ENCODE assay signal across 20 mouse cellular contexts in the genomic region with DNA sequence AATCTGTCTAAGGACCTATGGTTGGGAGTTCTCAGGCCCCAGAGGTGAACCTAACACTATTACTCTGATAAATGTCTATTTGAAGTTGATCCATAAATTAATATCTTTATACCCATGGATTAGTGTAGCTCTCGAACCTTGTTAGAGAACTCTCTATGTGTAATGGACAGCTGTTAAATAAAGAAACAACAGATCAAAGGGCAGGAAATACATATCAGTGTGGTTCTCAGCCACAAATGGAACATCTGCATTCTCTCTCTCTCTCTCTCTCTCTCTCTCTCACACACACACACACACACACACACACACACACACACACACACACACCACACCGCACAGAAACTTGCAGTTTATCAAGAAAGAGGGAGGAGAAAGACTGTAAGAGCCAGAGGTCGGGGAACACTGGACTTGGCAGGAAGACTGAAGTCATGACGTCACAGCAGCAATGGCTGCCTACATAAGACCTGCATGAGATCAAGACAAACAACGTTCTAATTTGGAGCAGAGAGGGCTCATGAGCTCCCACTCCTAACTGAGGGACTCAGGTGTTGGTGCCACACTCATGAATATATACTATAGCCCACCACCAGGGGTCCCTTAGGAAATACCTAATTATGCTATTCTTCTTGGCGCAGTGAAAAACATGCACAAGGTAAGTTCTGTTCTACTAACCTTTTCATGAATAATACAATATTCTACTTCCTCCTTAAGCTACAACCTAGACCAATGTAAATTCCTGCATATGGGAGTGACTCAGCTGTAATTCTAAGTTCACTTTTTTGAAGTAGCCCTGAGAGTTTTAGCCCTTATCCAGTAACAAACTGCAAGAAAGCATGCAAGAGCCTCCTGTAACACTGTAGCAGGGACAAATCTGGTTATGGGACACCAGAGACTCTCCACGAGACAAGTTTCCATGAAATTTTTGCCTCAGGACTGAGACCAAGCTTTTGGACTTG. TPM values are rescaled to one million over a fixed set of nuclear protein-coding genes. Genes with fewer than 3 reads are reported as not detected.
DNase-seq lines count a peak whose midpoint lies in the region; ATAC-seq and TF ChIP-seq lines count a peak whose summit lies in the region.
"Had no signal": no experiment of that assay in that cellular context is flagged by ENCODE, and none has a peak within 500 bp of the region (broad histone marks: within the 10 kb centered on the region; RNA-seq: fewer than 3 reads in every experiment).

No protein-coding gene starts in this region.

- no peak overlapping the region for H3K27ac ChIP-seq in intestine, postnatal 0 days (ENCODE audit: low read depth, low read length)
- no peak overlapping the region for H3K27ac ChIP-seq in intestine, embryonic 16.5 days (ENCODE audit: low read length)
- no peak overlapping the region for H3K27ac ChIP-seq in heart, adult 2 months
- H3K27ac ChIP-seq: hindbrain, embryonic 12.5 days; limb, embryonic 15.5 days; lung, embryonic 15.5 days; midbrain, embryonic 12.5 days; stomach, embryonic 15.5 days had no signal

- H3K4me1 ChIP-seq in intestine, postnatal 0 days (replicated peaks; ENCODE audit: control insufficient read depth, insufficient read depth, low read length): no peaks in the 10 kb centered on the region
- no peaks in the 10 kb centered on the region for H3K4me1 ChIP-seq in intestine, embryonic 16.5 days (ENCODE audit: control insufficient read depth, insufficient read depth, low read length)
- peaks cover 16% of the 10 kb centered on the region for H3K4me1 ChIP-seq in G1E (ENCODE audit: insufficient read depth, low read depth, low read length)
- no peaks in the 10 kb centered on the region for H3K4me1 ChIP-seq in heart, adult 2 months (ENCODE audit: control insufficient read depth, insufficient read depth, low read length)
- H3K4me1 ChIP-seq: heart, embryonic 12.5 days; hindbrain, embryonic 12.5 days; limb, embryonic 15.5 days; lung, embryonic 15.5 days; midbrain, embryonic 12.5 days; stomach, embryonic 15.5 days had no signal

- H3K36me3 ChIP-seq in intestine, postnatal 0 days (ENCODE audit: control insufficient read depth, insufficient read depth): no peaks in the 10 kb centered on the region
- H3K36me3 ChIP-seq in intestine, embryonic 16.5 days (ENCODE audit: control insufficient read depth, insufficient read depth, low read length): no peaks in the 10 kb centered on the region
- no peaks in the 10 kb centered on the region for H3K36me3 ChIP-seq in G1E (replicated peaks)
- no peaks in the 10 kb centered on the region for H3K36me3 ChIP-seq in heart, adult 2 months (ENCODE audit: control insufficient read depth, insufficient read depth, low read length)
- H3K36me3 ChIP-seq: heart, embryonic 12.5 days; hindbrain, embryonic 12.5 days; limb, embryonic 15.5 days; lung, embryonic 15.5 days; midbrain, embryonic 12.5 days; stomach, embryonic 15.5 days had no signal

- 0 out of 2 replicates have a peak, but pooled peaks have one; percentile 20 for TF ChIP-seq CTCF in intestine, postnatal 0 days (IDR thresholded peaks at IDR 0.05; ENCODE audit: low read depth)
- TF ChIP-seq CTCF in G1E (IDR thresholded peaks at IDR 0.05; ENCODE audit: low read depth, low read length): no peak
- no peak for TF ChIP-seq CTCF in heart, adult 2 months (IDR thresholded peaks at IDR 0.05)

- WGBS in intestine, postnatal 0 days: 59% methylated on average over 7 of the region's 7 CpGs
- WGBS in intestine, embryonic 16.5 days: 68% methylated on average over 7 of the region's 7 CpGs
- WGBS in heart, adult 2 months: 48% methylated on average over 7 of the region's 7 CpGs

- DNase-seq in 416B (ENCODE audit: low read depth): peak; percentile 49
- DNase-seq in G1E (ENCODE audit: low spot score): no peak
- no peak for DNase-seq in spleen, postnatal 4 days (ENCODE audit: low spot score in 2 of 2)
- DNase-seq in heart, adult 2 months: no peak
- no peak for DNase-seq in left cerebral cortex, postnatal 10 days (ENCODE audit: extremely low spot score in 1 of 2, low spot score in 2 of 2)
- DNase-seq: adrenal gland, postnatal 36 days; forebrain, postnatal 0 days; kidney, adult 2 months had no signal

- no peak overlapping the region for H3K4me2 ChIP-seq in intestine, postnatal 0 days (replicated peaks; ENCODE audit: low read depth)
- H3K4me2 ChIP-seq in intestine, embryonic 16.5 days (ENCODE audit: low read depth, low read length): no peak overlapping the region
- H3K4me2 ChIP-seq: heart, embryonic 12.5 days; hindbrain, embryonic 12.5 days; limb, embryonic 15.5 days; lung, embryonic 15.5 days; midbrain, embryonic 12.5 days; stomach, embryonic 15.5 days had no signal

- TF ChIP-seq POLR2A in heart, adult 2 months (IDR thresholded peaks at IDR 0.05; ENCODE audit: insufficient read depth, low read depth, low read length): no peak

- no peak for TF ChIP-seq EP300 in heart, adult 2 months (IDR thresholded peaks at IDR 0.05; ENCODE audit: insufficient read depth, low read depth, low read length)

- no peak for ATAC-seq in intestine, postnatal 0 days
- ATAC-seq in intestine, embryonic 16.5 days: no peak
- peak; percentile 22 for ATAC-seq in G1E (ENCODE audit: extremely low read depth, insufficient number of reproducible peaks, low FRiP score, poor library complexity, severe bottlenecking)
- peak; percentile 47 for ATAC-seq in granulocyte monocyte progenitor cell, adult 5-6 weeks (replicated peaks; ENCODE audit: poor library complexity, severe bottlenecking)
- ATAC-seq: forebrain, postnatal 0 days had no signal

- no peaks in the 10 kb centered on the region for H3K9me3 ChIP-seq in intestine, postnatal 0 days (ENCODE audit: control insufficient read depth)
- H3K9me3 ChIP-seq in intestine, embryonic 16.5 days (ENCODE audit: control insufficient read depth, low read length): no peaks in the 10 kb centered on the region
- no peaks in the 10 kb centered on the region for H3K9me3 ChIP-seq in G1E (replicated peaks)
- H3K9me3 ChIP-seq: heart, embryonic 12.5 days; hindbrain, embryonic 12.5 days; limb, embryonic 15.5 days; lung, embryonic 15.5 days; midbrain, embryonic 12.5 days; stomach, embryonic 15.5 days had no signal

- H3K79me2 ChIP-seq in heart, adult 2 months (replicated peaks; ENCODE audit: control insufficient read depth, insufficient read depth, low read length): no peaks in the 10 kb centered on the region

- intact Hi-C loops in heart, adult 2 months (cut with DNase I): no loop called here
- intact Hi-C loops in left cerebral cortex, postnatal 10 days (cut with DNase I): no loop called here

- no peak overlapping the region for H3K9ac ChIP-seq in intestine, postnatal 0 days (ENCODE audit: low read depth, low read length)
- no peak overlapping the region for H3K9ac ChIP-seq in intestine, embryonic 16.5 days (ENCODE audit: low read depth, low read length)
- H3K9ac ChIP-seq in heart, adult 2 months (ENCODE audit: low read depth, low read length): no peak overlapping the region
- H3K9ac ChIP-seq: forebrain, postnatal 0 days; heart, embryonic 12.5 days; hindbrain, embryonic 12.5 days; limb, embryonic 15.5 days; lung, embryonic 15.5 days; midbrain, embryonic 12.5 days; stomach, embryonic 15.5 days had no signal

- H3K27me3 ChIP-seq in intestine, postnatal 0 days (replicated peaks; ENCODE audit: control insufficient read depth, insufficient read depth, low read length): no peaks in the 10 kb centered on the region
- H3K27me3 ChIP-seq in intestine, embryonic 16.5 days (replicated peaks; ENCODE audit: control insufficient read depth, insufficient read depth, low read length): no peaks in the 10 kb centered on the region
- peaks cover 7% of the 10 kb centered on the region; the same call in 1 of the 2 replicates for H3K27me3 ChIP-seq in G1E (ENCODE audit: insufficient read depth, low read length)
- no peaks in the 10 kb centered on the region for H3K27me3 ChIP-seq in heart, adult 2 months (ENCODE audit: control insufficient read depth, insufficient read depth, low read length)
- H3K27me3 ChIP-seq: heart, embryonic 12.5 days; hindbrain, embryonic 12.5 days; limb, embryonic 15.5 days; lung, embryonic 15.5 days; midbrain, embryonic 12.5 days; stomach, embryonic 15.5 days had no signal

- no peak overlapping the region for H3K4me3 ChIP-seq in intestine, postnatal 0 days (ENCODE audit: low read depth, low read length)
- H3K4me3 ChIP-seq in intestine, embryonic 16.5 days (ENCODE audit: low read length): no peak overlapping the region
- no peak overlapping the region for H3K4me3 ChIP-seq in G1E (ENCODE audit: low read depth, low read length)
- H3K4me3 ChIP-seq in heart, adult 2 months: no peak overlapping the region
- H3K4me3 ChIP-seq: heart, embryonic 12.5 days; hindbrain, embryonic 12.5 days; limb, embryonic 15.5 days; lung, embryonic 15.5 days; midbrain, embryonic 12.5 days; stomach, embryonic 15.5 days had no signal

RNA-seq across cellular contexts. Expression of a gene that starts 12.4 kb away (rescaled TPM):
- 1.9 and 2.4 TPM in 2 replicates for polyA plus RNA-seq in intestine, postnatal 0 days (2015; fragmentation: Nextera tagmentation; extraction: Ambion mirVana)
- polyA plus RNA-seq in intestine, embryonic 16.5 days (2015; fragmentation: Nextera tagmentation; extraction: Ambion mirVana): 2.1 and 2.2 TPM in 2 replicates
- total RNA-seq in G1E (2014; fragmentation: Nextera tagmentation) (0.15 TPM in 1 of 2 replicates, not detected in the other), G1E (2017) (under 0.01 and 0.16 TPM in 2 replicates)
- not detected in 2 replicates for polyA plus RNA-seq in G1E (2012)
- total RNA-seq in granulocyte monocyte progenitor cell, adult 5-6 weeks (2014; fragmentation: Nextera tagmentation): 0.23 and 1.1 TPM in 2 replicates
- 0.21 and 0.60 TPM in 2 replicates for total RNA-seq in granulocyte monocyte progenitor cell, adult 5-6 weeks (2017)
- 1 to 10 TPM; 4.3 to 4.9 TPM for total RNA-seq in heart, adult 2 months (2021)
- 1.1 and 1.4 TPM in 2 replicates for polyA plus RNA-seq in heart, adult 2 months (2012; rRNA removed)
- 100 to 1,000 TPM; 100 to 101 TPM for total RNA-seq in left cerebral cortex, postnatal 10 days (2021)
- polyA plus RNA-seq: C2C12 had no signal

RNA-seq across cellular contexts. Expression of a gene that starts 14.8 kb away (rescaled TPM):
- not detected in 2 replicates for polyA plus RNA-seq in intestine, postnatal 0 days (2015; fragmentation: Nextera tagmentation; extraction: Ambion mirVana)
- polyA plus RNA-seq in intestine, embryonic 16.5 days (2015; fragmentation: Nextera tagmentation; extraction: Ambion mirVana): not detected in 2 replicates
- 0.78 TPM in 1 of 2 replicates, not detected in the other for total RNA-seq in G1E (2014; fragmentation: Nextera tagmentation)
- total RNA-seq in G1E (2017): 0.22 and 0.23 TPM in 2 replicates
- polyA plus RNA-seq in G1E (2012): not detected in 2 replicates
- total RNA-seq in granulocyte monocyte progenitor cell, adult 5-6 weeks (2014; fragmentation: Nextera tagmentation): not detected in 2 replicates
- not detected in 2 replicates for total RNA-seq in granulocyte monocyte progenitor cell, adult 5-6 weeks (2017)
- not detected for total RNA-seq in heart, adult 2 months (2021)
- not detected in 2 replicates for polyA plus RNA-seq in heart, adult 2 months (2012; rRNA removed)
- not detected for total RNA-seq in left cerebral cortex, postnatal 10 days (2021)
- total RNA-seq: adrenal gland, postnatal 36 days; forebrain, postnatal 0 days; gastrocnemius, adult 8-10 months had no signal
- polyA plus RNA-seq: C2C12; forebrain, postnatal 0 days; heart, embryonic 12.5 days; hindbrain, embryonic 12.5 days; kidney, adult 2 months; limb, embryonic 15.5 days; lung, embryonic 15.5 days; midbrain, embryonic 12.5 days; neural tube, embryonic 11.5 days; stomach, embryonic 15.5 days had no signal

Comparison
In these comparisons a context has a peak if more than half of its experiments do, and no peak if none do; other contexts are left out.
1. ATAC-seq: peak in G1E (single experiment) and granulocyte monocyte progenitor cell, adult 5-6 weeks (single experiment); none in intestine, postnatal 0 days (single experiment) and intestine, embryonic 16.5 days (single experiment).
2. RNA of a gene that starts 12.4 kb away (total RNA-seq): 100 to 101 TPM in left cerebral cortex, postnatal 10 days; 4.3 to 4.9 TPM in heart, adult 2 months, 0.21 to 1.1 TPM in granulocyte monocyte progenitor cell, adult 5-6 weeks and under 0.01 to 0.16 TPM in G1E; every median in the first group is over 10 times any median in the second.